Mouse (Mus musculus) ES-Bruce4 (cell line): ENCODE measurements around the gene Ovca2. TPM values are rescaled to one million over a fixed set of nuclear protein-coding genes. Genes with fewer than 3 reads are reported as not detected.

Experiments used
- H3K27ac ChIP-seq: 2 replicates; pipeline ENCODE4 v1.5.1; 2012; ENCODE audit warnings: low read length, inconsistent platforms; ENCODE audit not compliant: insufficient read depth
- H3K27me3 ChIP-seq: 2 replicates; pipeline ENCODE4 v1.6.1; 2012; ENCODE audit warnings: mild to moderate bottlenecking, low read length, inconsistent platforms; ENCODE audit not compliant: control insufficient read depth, poor library complexity, insufficient read depth, severe bottlenecking
- H3K36me3 ChIP-seq: 2 replicates; pipeline ENCODE4 v1.6.1; 2012; ENCODE audit warnings: inconsistent platforms, mild to moderate bottlenecking, low read length, moderate library complexity; ENCODE audit not compliant: control insufficient read depth, poor library complexity, insufficient read depth, severe bottlenecking
- H3K4me1 ChIP-seq: one replicate; pipeline ENCODE4 v1.8.1; 2011; ENCODE audit warnings: low read length; ENCODE audit not compliant: control insufficient read depth, insufficient read depth
- H3K4me3 ChIP-seq: 2 replicates; pipeline ENCODE4 v1.5.1; 2011; ENCODE audit warnings: low read depth, mild to moderate bottlenecking, low read length
- H3K9ac ChIP-seq: 2 replicates; pipeline ENCODE4 v1.6.1; 2012; ENCODE audit warnings: low read depth, mild to moderate bottlenecking, inconsistent platforms; ENCODE audit not compliant: poor library complexity, severe bottlenecking
- H3K9me3 ChIP-seq: replicated peaks from 2 replicates; pipeline ENCODE4 v1.6.1; 2012; ENCODE audit warnings: mild to moderate bottlenecking, low read length, inconsistent platforms; ENCODE audit not compliant: control insufficient read depth, poor library complexity, insufficient read depth, severe bottlenecking
- CTCF ChIP-seq: IDR thresholded peaks from one replicate; pipeline ENCODE4 v1.8.1; 2011; ENCODE audit warnings: low read depth, low read length
- EP300 ChIP-seq: IDR thresholded peaks from 2 replicates; pipeline ENCODE4 v1.6.1; 2011; ENCODE audit warnings: low read depth, low read length; ENCODE audit not compliant: insufficient read depth
- POLR2A ChIP-seq: IDR thresholded peaks from one replicate; pipeline ENCODE4 v1.8.1; 2011; ENCODE audit warnings: low read length; ENCODE audit not compliant: insufficient read depth
- polyA plus RNA-seq: library from polyadenylated mRNA; stranded (reverse); fragments of >200 nt; gene quantifications from 2 replicates; pipeline ENCODE4 v1.2.4, GENCODE M21; 2011; ENCODE audit warnings: low read depth; ENCODE audit not compliant: missing spikeins, insufficient read depth, insufficient read length

Gene Ovca2
- polyA plus RNA-seq, 1 experiment, result 13.1 TPM

GRCm38 (mm10) chr11:75133391-75133790, 45.2 kb downstream of the Ovca2 start:
- TF ChIP-seq CTCF, result no peak
- no peak for TF ChIP-seq POLR2A
- TF ChIP-seq EP300, result no peak
- no peaks in the 10 kb centered on the region for H3K9me3 ChIP-seq
- no peaks in the 10 kb centered on the region for H3K27me3 ChIP-seq
- H3K27ac ChIP-seq, result no peak overlapping the region
- H3K36me3 ChIP-seq, result no peaks in the 10 kb centered on the region
- H3K4me3 ChIP-seq, result no peak overlapping the region
- no peak overlapping the region for H3K9ac ChIP-seq
- no peaks in the 10 kb centered on the region for H3K4me1 ChIP-seq

- Histone ChIP-seq H3K4me3 (no peak overlapping the region), H3K4me1 (no peaks in the 10 kb centered on the region), H3K36me3 (no peaks in the 10 kb centered on the region), H3K9ac (no peak overlapping the region), H3K27me3 (no peaks in the 10 kb centered on the region), H3K27ac (no peak overlapping the region), H3K9me3 (no peaks in the 10 kb centered on the region)
- TF ChIP-seq CTCF (no peak), POLR2A (no peak), EP300 (no peak)
These were observed 46.4 kb downstream of the Ovca2 start for GRCm38 (mm10) chr11:75132278-75132677.

GRCm38 (mm10) chr11:75131300-75131699, 47.3 kb downstream of the Ovca2 start:
- TF ChIP-seq POLR2A (no peak), CTCF (no peak), EP300 (no peak)
- H3K4me1 ChIP-seq, result no peaks in the 10 kb centered on the region
- no peak overlapping the region for H3K4me3 ChIP-seq
- no peaks in the 10 kb centered on the region for H3K36me3 ChIP-seq
- H3K9ac ChIP-seq, result no peak overlapping the region
- H3K27ac ChIP-seq, result no peak overlapping the region
- no peaks in the 10 kb centered on the region for H3K9me3 ChIP-seq
- H3K27me3 ChIP-seq, result no peaks in the 10 kb centered on the region

- no peak overlapping the region for H3K9ac ChIP-seq
- H3K4me1 ChIP-seq, result no peaks in the 10 kb centered on the region
- no peak for TF ChIP-seq EP300
- no peak for TF ChIP-seq POLR2A
- TF ChIP-seq CTCF, result no peak
- H3K4me3 ChIP-seq, result no peak overlapping the region
- H3K36me3 ChIP-seq, result no peaks in the 10 kb centered on the region
- H3K9me3 ChIP-seq, result no peaks in the 10 kb centered on the region
- H3K27ac ChIP-seq, result no peak overlapping the region
- H3K27me3 ChIP-seq, result no peaks in the 10 kb centered on the region
These were observed 49.2 kb downstream of the Ovca2 start for GRCm38 (mm10) chr11:75129481-75129880.

DNA sequence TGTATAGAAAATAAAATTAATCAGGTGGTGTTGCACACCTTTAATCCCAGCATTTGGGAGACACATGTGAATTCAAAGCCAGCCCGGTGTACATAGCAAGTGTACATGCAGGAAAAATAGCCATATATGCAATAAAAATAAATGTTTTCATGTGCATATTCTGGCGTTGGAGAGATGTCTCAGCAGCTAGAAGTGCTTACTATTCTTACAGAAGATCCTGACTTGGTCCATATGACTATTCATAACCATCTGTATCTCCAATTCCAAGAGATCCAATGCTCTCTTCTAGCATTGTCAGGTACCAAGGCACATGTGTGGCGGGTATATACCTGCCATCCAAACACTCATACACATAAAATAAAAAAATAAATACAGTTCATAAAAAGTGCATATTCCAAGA, 52.3 kb downstream of the Ovca2 start:
- H3K4me3 ChIP-seq, result no peak overlapping the region

More for the DNA sequence above, 52.3 kb downstream of the Ovca2 start:
- H3K4me1 ChIP-seq, result no peaks in the 10 kb centered on the region
- H3K27me3 ChIP-seq, result no peaks in the 10 kb centered on the region
- H3K9ac ChIP-seq, result no peak overlapping the region
- H3K27ac ChIP-seq, result no peak overlapping the region
- TF ChIP-seq EP300 (no peak), CTCF (no peak)
- H3K36me3 ChIP-seq, result no peaks in the 10 kb centered on the region; the same call in 1 of the 2 replicates
- no peaks in the 10 kb centered on the region for H3K9me3 ChIP-seq

Other genes starting within 250 kb of the Ovca2 start
- gene Hic1, start 9.3 kb downstream of the Ovca2 start, polyA plus RNA-seq, result 0.28 and 0.38 TPM in 2 replicates
- gene Dph1, start 12.4 kb upstream of the Ovca2 start, polyA plus RNA-seq, result 11.9 and 16.6 TPM in 2 replicates
- gene Rtn4rl1, start 14.9 kb upstream of the Ovca2 start, polyA plus RNA-seq, result 0.96 and 1.6 TPM in 2 replicates
- 127 and 155 TPM in 2 replicates for gene Rpa1, start 169.5 kb upstream of the Ovca2 start, polyA plus RNA-seq
- 9.1 and 11.2 TPM in 2 replicates for gene Smyd4, start 169.6 kb upstream of the Ovca2 start, polyA plus RNA-seq
- 4.9 and 6.0 TPM in 2 replicates for gene Serpinf1, start 243.9 kb upstream of the Ovca2 start, polyA plus RNA-seq